Mouse (Mus musculus): ENCODE results near the gene Obsl1.

The Obsl1 gene

GRCm38 (mm10) chr1:75455433-75455832 is 50.8 kb downstream of the Obsl1 start:
- peak; percentile 37 for DNase-seq (ENCODE audit: low read depth)

- no peak for DNase-seq (ENCODE audit: low read depth)
Observed at GRCm38 (mm10) chr1:75451900-75452299, 54.4 kb downstream of the Obsl1 start.

GRCm38 (mm10) chr1:75450314-75451005 is 55.8 kb downstream of the Obsl1 start, which contains the start of gene Asic4:
TSS of gene Asic4 (plus strand) at chr1:75450436.
- DNase-seq (ENCODE audit: low read depth), result no peak

GRCm38 (mm10) chr1:75449377-75450135 is 56.7 kb downstream of the Obsl1 start:
- DNase-seq (ENCODE audit: low read depth), result no peak

- no peak for DNase-seq (ENCODE audit: low read depth)
Observed at GRCm38 (mm10) chr1:75448937-75449336, 57.3 kb downstream of the Obsl1 start.

GRCm38 (mm10) chr1:75448052-75448431 is 58.2 kb downstream of the Obsl1 start:
- DNase-seq (ENCODE audit: low read depth), result no peak

- DNase-seq (ENCODE audit: low read depth), result no peak
Observed at GRCm38 (mm10) chr1:75447265-75448051, 58.8 kb downstream of the Obsl1 start.

GRCm38 (mm10) chr1:75446656-75447055 is 59.6 kb downstream of the Obsl1 start:
- DNase-seq (ENCODE audit: low read depth), result no peak

- DNase-seq (ENCODE audit: low read depth), result peak; percentile 91
Observed at GRCm38 (mm10) chr1:75445751-75446611, 60.3 kb downstream of the Obsl1 start.

- DNase-seq (ENCODE audit: low read depth), result no peak
Observed at GRCm38 (mm10) chr1:75445141-75445701, 61.0 kb downstream of the Obsl1 start.

GRCm38 (mm10) chr1:75444208-75444607 is 62.0 kb downstream of the Obsl1 start:
- no peak for DNase-seq (ENCODE audit: low read depth)

- DNase-seq (ENCODE audit: low read depth), result no peak
Observed at GRCm38 (mm10) chr1:75443247-75444024, 62.8 kb downstream of the Obsl1 start.

GRCm38 (mm10) chr1:75442811-75443210 is 63.4 kb downstream of the Obsl1 start:
- no peak for DNase-seq (ENCODE audit: low read depth)

GRCm38 (mm10) chr1:75442171-75442570 is 64.1 kb downstream of the Obsl1 start:
- no peak for DNase-seq (ENCODE audit: low read depth)

GRCm38 (mm10) chr1:75441471-75441996 is 64.7 kb downstream of the Obsl1 start:
- DNase-seq (ENCODE audit: low read depth), result no peak

GRCm38 (mm10) chr1:75440661-75441060 is 65.6 kb downstream of the Obsl1 start:
- no peak for DNase-seq (ENCODE audit: low read depth)

GRCm38 (mm10) chr1:75438782-75439181 is 67.5 kb downstream of the Obsl1 start:
- DNase-seq (ENCODE audit: low read depth), result no peak

- DNase-seq (ENCODE audit: low read depth), result peak; percentile 95
Observed at GRCm38 (mm10) chr1:75435475-75436328, 70.5 kb downstream of the Obsl1 start, which contains the start of gene Gmppa. TSS of gene Gmppa (plus strand) at chr1:75435930.
